Mouse (Mus musculus): ENCODE results near the gene Xab2. TPM values are rescaled to one million over a fixed set of nuclear protein-coding genes. Genes with fewer than 3 reads are reported as not detected.

The Xab2 gene
- total and polyA plus RNA-seq, 2 experiments, result 14.9 to 26.8 TPM

DNA sequence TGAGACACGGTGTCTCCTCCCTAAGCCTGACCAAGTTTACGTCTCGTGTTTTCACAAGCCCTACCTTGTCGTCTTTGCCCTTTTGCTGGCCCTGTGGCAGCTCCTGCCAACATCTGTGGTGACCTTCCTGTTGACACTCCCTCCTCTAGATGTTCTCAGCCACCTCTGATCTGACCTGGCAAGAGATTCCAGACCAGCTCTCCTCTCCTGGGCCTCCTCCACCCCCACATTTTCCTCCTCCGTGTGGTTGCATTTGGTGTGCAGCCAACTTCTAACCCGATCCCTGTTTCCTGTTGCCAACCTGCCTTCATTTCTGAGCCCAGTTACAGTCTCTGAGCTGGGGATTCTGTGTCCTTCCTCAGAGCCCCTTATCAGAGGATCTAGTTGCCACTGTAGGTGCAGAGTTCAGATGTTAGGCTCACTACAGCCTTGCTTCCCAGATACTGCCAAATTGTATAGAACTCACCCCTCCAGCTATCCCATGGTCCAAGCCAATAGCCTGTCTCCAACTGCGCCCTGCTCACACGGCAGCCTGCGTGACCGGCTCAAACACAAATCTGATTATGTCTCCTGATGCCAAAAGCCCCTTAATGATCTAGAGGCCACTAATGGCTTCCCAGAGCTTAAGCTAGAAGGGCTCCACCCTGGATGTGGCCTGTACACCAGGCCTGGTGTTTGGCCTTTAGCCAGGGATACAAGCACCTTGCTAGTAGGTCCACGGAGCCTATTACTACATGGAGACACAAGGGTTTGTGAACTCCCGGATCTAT is 11.9 kb downstream of the Xab2 start:
- H3K27ac ChIP-seq (replicated peaks; ENCODE audit: insufficient read depth, low read depth, low read length), result peak overlapping the region; percentile 49
- no peak overlapping the region for H3K9ac ChIP-seq (ENCODE audit: low read depth, low read length)
- TF ChIP-seq CTCF (IDR thresholded peaks at IDR 0.05; ENCODE audit: low read depth, low read length) (no peak), POLR2A (IDR thresholded peaks at IDR 0.05; ENCODE audit: extremely low read depth, insufficient read depth, low read length) (no peak)
- H3K4me3 ChIP-seq (ENCODE audit: insufficient read depth, low read depth, low read length), result no peak overlapping the region
- 45% methylated on average over 12 of the region's 12 CpGs for WGBS
- peak; percentile 85 for DNase-seq (ENCODE audit: extremely low read depth, low read depth, low spot score)
- H3K27me3 ChIP-seq (ENCODE audit: control insufficient read depth, insufficient read depth, low read length), result no peaks in the 10 kb centered on the region
- H3K36me3 ChIP-seq (ENCODE audit: control insufficient read depth, insufficient read depth, low read length), result peaks cover 6% of the 10 kb centered on the region; the same call in 1 of the 2 replicates
- H3K4me1 ChIP-seq (ENCODE audit: control insufficient read depth, insufficient read depth, low read length), result peaks cover 9% of the 10 kb centered on the region
- H3K79me2 ChIP-seq (ENCODE audit: control insufficient read depth, insufficient read depth, low read length), result no peaks in the 10 kb centered on the region

- no peak overlapping the region for H3K9ac ChIP-seq (ENCODE audit: low read depth, low read length)
- TF ChIP-seq POLR2A (IDR thresholded peaks at IDR 0.05; ENCODE audit: extremely low read depth, insufficient read depth, low read length), result no peak
- TF ChIP-seq CTCF (IDR thresholded peaks at IDR 0.05; ENCODE audit: low read depth, low read length), result no peak
- H3K27me3 ChIP-seq (ENCODE audit: control insufficient read depth, insufficient read depth, low read length), result no peaks in the 10 kb centered on the region
- peaks cover 9% of the 10 kb centered on the region for H3K4me1 ChIP-seq (ENCODE audit: control insufficient read depth, insufficient read depth, low read length)
- H3K79me2 ChIP-seq (ENCODE audit: control insufficient read depth, insufficient read depth, low read length), result no peaks in the 10 kb centered on the region
- no peak overlapping the region for H3K4me3 ChIP-seq (ENCODE audit: insufficient read depth, low read depth, low read length)
- WGBS, result 91% methylated on average over 7 of the region's 7 CpGs
- no peak overlapping the region for H3K27ac ChIP-seq (replicated peaks; ENCODE audit: insufficient read depth, low read depth, low read length)
- no peak for DNase-seq (ENCODE audit: extremely low read depth, low read depth, low spot score)
- H3K36me3 ChIP-seq (ENCODE audit: control insufficient read depth, insufficient read depth, low read length), result peaks cover 10% of the 10 kb centered on the region
These were observed 13.3 kb downstream of the Xab2 start for GRCm38 (mm10) chr8:3607822-3608221.

DNA sequence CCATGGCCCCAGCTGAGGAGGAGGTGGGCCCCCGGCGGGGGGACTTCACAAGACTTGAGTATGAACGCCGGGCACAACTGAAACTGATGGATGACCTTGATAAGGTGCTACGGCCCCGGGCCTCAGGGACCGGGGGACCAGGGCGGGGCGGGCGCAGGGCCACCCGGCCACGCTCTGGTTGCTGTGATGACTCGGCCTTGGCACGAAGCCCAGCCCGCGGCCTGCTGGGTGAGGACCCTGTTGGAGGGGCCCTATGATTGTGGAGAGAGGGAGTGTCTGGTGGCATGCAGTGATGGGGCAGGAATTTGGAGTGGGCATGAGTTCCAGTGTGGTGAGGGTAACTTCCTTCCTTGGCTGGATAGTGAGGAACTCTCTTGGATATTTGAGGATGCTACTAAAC is 14.5 kb downstream of the Xab2 start:
- peaks cover 18% of the 10 kb centered on the region for H3K36me3 ChIP-seq (ENCODE audit: control insufficient read depth, insufficient read depth, low read length)
- H3K79me2 ChIP-seq (ENCODE audit: control insufficient read depth, insufficient read depth, low read length), result no peaks in the 10 kb centered on the region
- peaks cover 9% of the 10 kb centered on the region for H3K4me1 ChIP-seq (ENCODE audit: control insufficient read depth, insufficient read depth, low read length)
- no peak for DNase-seq (ENCODE audit: extremely low read depth, low read depth, low spot score)
- WGBS, result 75% methylated on average over 12 of the region's 16 CpGs
- no peak overlapping the region for H3K9ac ChIP-seq (ENCODE audit: low read depth, low read length)
- H3K27ac ChIP-seq (replicated peaks; ENCODE audit: insufficient read depth, low read depth, low read length), result no peak overlapping the region
- TF ChIP-seq POLR2A (IDR thresholded peaks at IDR 0.05; ENCODE audit: extremely low read depth, insufficient read depth, low read length), result no peak
- TF ChIP-seq CTCF (IDR thresholded peaks at IDR 0.05; ENCODE audit: low read depth, low read length), result no peak
- H3K27me3 ChIP-seq (ENCODE audit: control insufficient read depth, insufficient read depth, low read length), result no peaks in the 10 kb centered on the region
- H3K4me3 ChIP-seq (ENCODE audit: insufficient read depth, low read depth, low read length), result no peak overlapping the region

DNA sequence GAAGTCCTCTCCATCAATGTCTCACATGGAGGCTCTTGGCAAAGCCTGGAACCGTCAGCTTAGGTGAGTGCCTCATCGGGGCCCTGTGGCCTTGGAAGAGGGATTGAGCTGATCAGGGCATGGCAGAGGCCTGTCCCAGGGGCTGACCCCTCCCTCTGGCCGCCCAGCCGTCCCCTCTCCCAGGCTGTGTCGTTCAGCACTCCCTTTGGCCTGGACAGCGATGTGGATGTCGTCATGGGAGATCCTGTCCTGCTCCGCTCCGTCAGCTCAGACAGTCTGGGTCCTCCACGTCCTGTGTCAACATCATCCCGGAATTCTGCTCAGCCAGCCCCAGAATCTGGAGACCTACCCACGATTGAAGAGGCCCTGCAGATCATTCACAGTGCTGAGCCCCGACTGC is 17.7 kb downstream of the Xab2 start:
- Histone ChIP-seq H3K27me3 (ENCODE audit: control insufficient read depth, insufficient read depth, low read length) (no peaks in the 10 kb centered on the region), H3K4me1 (ENCODE audit: control insufficient read depth, insufficient read depth, low read length) (no peaks in the 10 kb centered on the region), H3K79me2 (ENCODE audit: control insufficient read depth, insufficient read depth, low read length) (no peaks in the 10 kb centered on the region), H3K4me3 (ENCODE audit: insufficient read depth, low read depth, low read length) (no peak overlapping the region), H3K36me3 (ENCODE audit: control insufficient read depth, insufficient read depth, low read length) (peaks cover 16% of the 10 kb centered on the region), H3K27ac (replicated peaks; ENCODE audit: insufficient read depth, low read depth, low read length) (no peak overlapping the region), H3K9ac (ENCODE audit: low read depth, low read length) (no peak overlapping the region)
- no peak for TF ChIP-seq CTCF (IDR thresholded peaks at IDR 0.05; ENCODE audit: low read depth, low read length)
- no peak for TF ChIP-seq POLR2A (IDR thresholded peaks at IDR 0.05; ENCODE audit: extremely low read depth, insufficient read depth, low read length)
- WGBS, result 76% methylated on average over 13 of the region's 13 CpGs
- no peak for DNase-seq (ENCODE audit: extremely low read depth, low read depth, low spot score)

DNA sequence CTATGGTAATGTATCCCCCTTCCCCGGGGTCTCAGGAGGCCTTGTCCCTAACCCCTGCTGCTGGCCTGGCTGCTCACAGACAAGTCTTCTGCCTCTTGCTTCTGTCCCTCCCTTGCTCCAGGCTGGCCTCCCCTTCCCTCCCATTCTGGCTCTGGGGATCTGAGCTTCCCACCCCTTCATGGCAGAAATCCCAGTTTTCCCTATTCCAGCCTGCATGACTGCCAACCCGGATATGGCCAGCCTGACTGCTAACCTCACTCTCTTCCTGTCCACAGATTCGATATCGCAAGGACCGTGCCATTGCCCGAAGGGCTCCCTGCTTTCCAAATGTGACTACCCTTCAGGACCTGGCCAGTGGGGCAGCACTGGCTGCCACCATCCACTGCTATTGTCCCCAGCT is 20.7 kb downstream of the Xab2 start:
- TF ChIP-seq POLR2A (IDR thresholded peaks at IDR 0.05; ENCODE audit: extremely low read depth, insufficient read depth, low read length) (no peak), CTCF (IDR thresholded peaks at IDR 0.05; ENCODE audit: low read depth, low read length) (no peak)
- Histone ChIP-seq H3K27me3 (ENCODE audit: control insufficient read depth, insufficient read depth, low read length) (no peaks in the 10 kb centered on the region), H3K27ac (replicated peaks; ENCODE audit: insufficient read depth, low read depth, low read length) (no peak overlapping the region), H3K4me3 (ENCODE audit: insufficient read depth, low read depth, low read length) (no peak overlapping the region), H3K36me3 (ENCODE audit: control insufficient read depth, insufficient read depth, low read length) (peaks cover 16% of the 10 kb centered on the region), H3K4me1 (ENCODE audit: control insufficient read depth, insufficient read depth, low read length) (no peaks in the 10 kb centered on the region), H3K9ac (ENCODE audit: low read depth, low read length) (no peak overlapping the region), H3K79me2 (ENCODE audit: control insufficient read depth, insufficient read depth, low read length) (no peaks in the 10 kb centered on the region; the same call in 1 of the 2 replicates)
- peak; percentile 43 for DNase-seq (ENCODE audit: extremely low read depth, low read depth, low spot score)
- 74% methylated on average over 6 of the region's 6 CpGs for WGBS

DNA sequence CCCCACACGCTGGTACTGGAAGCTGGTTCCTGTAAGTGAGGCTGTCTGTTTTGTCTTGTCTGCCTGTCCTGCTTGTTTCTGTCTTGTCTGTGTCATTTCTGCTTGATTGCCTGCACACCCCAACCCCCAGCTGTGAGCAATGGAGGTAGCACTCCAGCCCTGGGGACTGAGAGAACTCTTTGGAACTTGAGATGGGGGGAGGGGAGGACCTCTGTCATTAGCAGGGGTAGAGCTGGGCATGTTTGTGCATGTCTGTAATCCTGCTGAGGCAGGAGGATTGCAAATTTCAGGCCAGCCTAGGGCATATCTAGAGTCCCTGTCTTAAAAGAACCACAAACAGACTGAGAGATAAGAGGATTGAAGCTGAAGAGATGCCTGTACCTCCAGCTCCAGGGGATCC is 21.9 kb downstream of the Xab2 start:
- H3K36me3 ChIP-seq (ENCODE audit: control insufficient read depth, insufficient read depth, low read length), result peaks cover 16% of the 10 kb centered on the region
- TF ChIP-seq POLR2A (IDR thresholded peaks at IDR 0.05; ENCODE audit: extremely low read depth, insufficient read depth, low read length) (no peak), CTCF (IDR thresholded peaks at IDR 0.05; ENCODE audit: low read depth, low read length) (no peak)
- no peaks in the 10 kb centered on the region for H3K4me1 ChIP-seq (ENCODE audit: control insufficient read depth, insufficient read depth, low read length)
- H3K79me2 ChIP-seq (ENCODE audit: control insufficient read depth, insufficient read depth, low read length), result no peaks in the 10 kb centered on the region; the same call in 1 of the 2 replicates
- no peak overlapping the region for H3K4me3 ChIP-seq (ENCODE audit: insufficient read depth, low read depth, low read length)
- H3K9ac ChIP-seq (ENCODE audit: low read depth, low read length), result no peak overlapping the region
- 100% methylated on average over 1 of the region's 1 CpGs for WGBS
- H3K27me3 ChIP-seq (ENCODE audit: control insufficient read depth, insufficient read depth, low read length), result no peaks in the 10 kb centered on the region
- H3K27ac ChIP-seq (replicated peaks; ENCODE audit: insufficient read depth, low read depth, low read length), result no peak overlapping the region
- DNase-seq (ENCODE audit: extremely low read depth, low read depth, low spot score), result no peak
